Mouse (Mus musculus): ENCODE results near the gene Palm3. TPM values are rescaled to one million over a fixed set of nuclear protein-coding genes. Genes with fewer than 3 reads are reported as not detected.
A peak's percentile ranks its signal among the peaks of the same experiment; 100 is the strongest.

Palm3 gene
- polyA plus RNA-seq, 2 experiments = 3.0 to 8.6 TPM

GRCm38 (mm10) chr8:83974521-83974920, 46.8 kb upstream of the Palm3 start:
- 83% methylated on average over 4 of the region's 4 CpGs for WGBS
- H3K9me3 ChIP-seq (ENCODE audit: control insufficient read depth, low read length) = no peaks in the 10 kb centered on the region
- TF ChIP-seq POLR2A (IDR thresholded peaks at IDR 0.05; ENCODE audit: borderline replicate concordance, extremely low read depth, insufficient read depth, insufficient read length) = no peak
- H3K4me3 ChIP-seq (replicated peaks; ENCODE audit: low read length) = no peak overlapping the region
- peaks cover 18% of the 10 kb centered on the region for H3K4me1 ChIP-seq (ENCODE audit: control insufficient read depth, insufficient read depth, low read length)
- peaks cover 14% of the 10 kb centered on the region; the same call in 1 of the 2 replicates for H3K36me3 ChIP-seq (ENCODE audit: control insufficient read depth, insufficient read depth, low read length)
- ATAC-seq (ENCODE audit: low FRiP score, low read depth) = no peak
- H3K9ac ChIP-seq (ENCODE audit: low read depth, low read length, severe bottlenecking) = no peak overlapping the region
- H3K4me2 ChIP-seq (replicated peaks; ENCODE audit: low read depth, low read length, severe bottlenecking) = peak overlapping the region; percentile 87
- no peak for DNase-seq (ENCODE audit: low spot score)
- H3K27me3 ChIP-seq (ENCODE audit: control insufficient read depth, insufficient read depth, low read length) = no peaks in the 10 kb centered on the region
- no peak overlapping the region for H3K27ac ChIP-seq (replicated peaks; ENCODE audit: low read depth, low read length)

- Histone ChIP-seq H3K9me3 (ENCODE audit: control insufficient read depth, low read length) (no peaks in the 10 kb centered on the region), H3K36me3 (ENCODE audit: control insufficient read depth, insufficient read depth, low read length) (peaks cover 19% of the 10 kb centered on the region), H3K4me3 (replicated peaks; ENCODE audit: low read length) (no peak overlapping the region), H3K4me1 (ENCODE audit: control insufficient read depth, insufficient read depth, low read length) (peaks cover 18% of the 10 kb centered on the region), H3K4me2 (replicated peaks; ENCODE audit: low read depth, low read length, severe bottlenecking) (no peak overlapping the region), H3K9ac (ENCODE audit: low read depth, low read length, severe bottlenecking) (no peak overlapping the region), H3K27ac (replicated peaks; ENCODE audit: low read depth, low read length) (no peak overlapping the region), H3K27me3 (ENCODE audit: control insufficient read depth, insufficient read depth, low read length) (no peaks in the 10 kb centered on the region)
- no peak for TF ChIP-seq POLR2A (IDR thresholded peaks at IDR 0.05; ENCODE audit: borderline replicate concordance, extremely low read depth, insufficient read depth, insufficient read length)
- 88% methylated on average over 4 of the region's 4 CpGs for WGBS
- ATAC-seq (ENCODE audit: low FRiP score, low read depth) (no peak), DNase-seq (ENCODE audit: low spot score) (no peak)
Observed at GRCm38 (mm10) chr8:83976101-83976630, 45.1 kb upstream of the Palm3 start.

GRCm38 (mm10) chr8:83976779-83977350, 44.4 kb upstream of the Palm3 start:
- no peak for TF ChIP-seq POLR2A (IDR thresholded peaks at IDR 0.05; ENCODE audit: borderline replicate concordance, extremely low read depth, insufficient read depth, insufficient read length)

GRCm38 (mm10) chr8:83977646-83978045, 43.6 kb upstream of the Palm3 start:
- WGBS = 38% methylated on average over 6 of the region's 6 CpGs
- H3K9ac ChIP-seq (ENCODE audit: low read depth, low read length, severe bottlenecking) = peak overlapping the region; percentile 12; the same call in 1 of the 2 replicates
- H3K9me3 ChIP-seq (ENCODE audit: control insufficient read depth, low read length) = no peaks in the 10 kb centered on the region
- no peak for TF ChIP-seq POLR2A (IDR thresholded peaks at IDR 0.05; ENCODE audit: borderline replicate concordance, extremely low read depth, insufficient read depth, insufficient read length)
- no peak overlapping the region for H3K4me2 ChIP-seq (replicated peaks; ENCODE audit: low read depth, low read length, severe bottlenecking)
- H3K27me3 ChIP-seq (ENCODE audit: control insufficient read depth, insufficient read depth, low read length) = no peaks in the 10 kb centered on the region
- peaks cover 33% of the 10 kb centered on the region for H3K36me3 ChIP-seq (ENCODE audit: control insufficient read depth, insufficient read depth, low read length)
- H3K4me3 ChIP-seq (replicated peaks; ENCODE audit: low read length) = no peak overlapping the region
- peaks cover 18% of the 10 kb centered on the region for H3K4me1 ChIP-seq (ENCODE audit: control insufficient read depth, insufficient read depth, low read length)
- DNase-seq (ENCODE audit: low spot score) = no peak
- no peak overlapping the region for H3K27ac ChIP-seq (replicated peaks; ENCODE audit: low read depth, low read length)
- no peak for ATAC-seq (ENCODE audit: low FRiP score, low read depth)

More at GRCm38 (mm10) chr8:83976779-83977350, 44.4 kb upstream of the Palm3 start:
- no peak overlapping the region for H3K9ac ChIP-seq (ENCODE audit: low read depth, low read length, severe bottlenecking)
- H3K27me3 ChIP-seq (ENCODE audit: control insufficient read depth, insufficient read depth, low read length) = no peaks in the 10 kb centered on the region
- H3K9me3 ChIP-seq (ENCODE audit: control insufficient read depth, low read length) = no peaks in the 10 kb centered on the region
- ATAC-seq (ENCODE audit: low FRiP score, low read depth) = no peak
- 89% methylated on average over 5 of the region's 5 CpGs for WGBS
- H3K27ac ChIP-seq (replicated peaks; ENCODE audit: low read depth, low read length) = no peak overlapping the region
- H3K36me3 ChIP-seq (ENCODE audit: control insufficient read depth, insufficient read depth, low read length) = peaks cover 26% of the 10 kb centered on the region
- H3K4me3 ChIP-seq (replicated peaks; ENCODE audit: low read length) = no peak overlapping the region
- H3K4me2 ChIP-seq (replicated peaks; ENCODE audit: low read depth, low read length, severe bottlenecking) = no peak overlapping the region
- no peak for DNase-seq (ENCODE audit: low spot score)
- H3K4me1 ChIP-seq (ENCODE audit: control insufficient read depth, insufficient read depth, low read length) = peaks cover 18% of the 10 kb centered on the region

GRCm38 (mm10) chr8:83978200-83978599, 43.1 kb upstream of the Palm3 start:
- 68% methylated on average over 9 of the region's 9 CpGs for WGBS
- no peak overlapping the region for H3K27ac ChIP-seq (replicated peaks; ENCODE audit: low read depth, low read length)
- H3K4me2 ChIP-seq (replicated peaks; ENCODE audit: low read depth, low read length, severe bottlenecking) = no peak overlapping the region
- DNase-seq (ENCODE audit: low spot score) (no peak), ATAC-seq (ENCODE audit: low FRiP score, low read depth) (no peak)
- H3K4me1 ChIP-seq (ENCODE audit: control insufficient read depth, insufficient read depth, low read length) = peaks cover 18% of the 10 kb centered on the region
- H3K27me3 ChIP-seq (ENCODE audit: control insufficient read depth, insufficient read depth, low read length) = no peaks in the 10 kb centered on the region
- peaks cover 39% of the 10 kb centered on the region for H3K36me3 ChIP-seq (ENCODE audit: control insufficient read depth, insufficient read depth, low read length)
- TF ChIP-seq POLR2A (IDR thresholded peaks at IDR 0.05; ENCODE audit: borderline replicate concordance, extremely low read depth, insufficient read depth, insufficient read length) = no peak
- H3K9me3 ChIP-seq (ENCODE audit: control insufficient read depth, low read length) = no peaks in the 10 kb centered on the region
- H3K4me3 ChIP-seq (replicated peaks; ENCODE audit: low read length) = no peak overlapping the region
- H3K9ac ChIP-seq (ENCODE audit: low read depth, low read length, severe bottlenecking) = no peak overlapping the region
